Mouse (Mus musculus): ENCODE measurements at regions not wholly inside any gene's neighbourhood (a gene's known extent, or its start where the extent isn't known, plus 50 kb on each side); places are given as distances from the start of the nearest gene placed in this dataset.
"Not testable (repeated sequence)": the region's sequence is repeated elsewhere in the genome, so short reads cannot be mapped to it uniquely, and the experiment has no call there.

GRCm38 (mm10) chr3:118194754-118195153 lies 326.0 kb upstream of the Snx7 start:
- no peak for DNase-seq (ENCODE audit: low read depth)
- TF ChIP-seq POLR2A (IDR thresholded peaks at IDR 0.05; ENCODE audit: borderline replicate concordance, extremely low read depth, insufficient read depth, insufficient read length, poor library complexity, severe bottlenecking) (no peak), CTCF (IDR thresholded peaks at IDR 0.05; ENCODE audit: borderline replicate concordance, extremely low read depth, insufficient read depth, insufficient read length) (no peak)

DNA sequence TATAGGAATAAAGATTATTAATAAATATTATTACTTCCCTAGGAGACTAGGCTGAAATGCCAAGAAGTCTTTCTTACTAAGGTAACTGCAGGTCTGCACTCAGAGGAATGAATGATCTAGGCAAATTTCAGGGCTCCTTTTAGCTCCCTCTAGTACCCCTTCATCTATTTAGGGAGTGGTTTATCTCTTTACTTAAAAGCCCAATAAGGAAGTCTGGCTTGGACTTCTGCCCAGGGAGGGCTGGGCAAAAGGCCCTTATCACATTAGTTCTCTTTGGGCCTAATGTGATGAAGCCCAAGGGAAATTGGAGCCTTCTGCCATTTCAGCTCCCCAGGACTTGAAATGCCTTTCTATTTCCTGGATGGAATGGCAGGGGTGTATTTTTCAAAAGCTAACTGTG lies 320.6 kb upstream of the Snx7 start:
- DNase-seq (ENCODE audit: low read depth): peak; percentile 30
- TF ChIP-seq POLR2A (IDR thresholded peaks at IDR 0.05; ENCODE audit: borderline replicate concordance, extremely low read depth, insufficient read depth, insufficient read length, poor library complexity, severe bottlenecking): no peak
- TF ChIP-seq CTCF (IDR thresholded peaks at IDR 0.05; ENCODE audit: borderline replicate concordance, extremely low read depth, insufficient read depth, insufficient read length): no peak

DNA sequence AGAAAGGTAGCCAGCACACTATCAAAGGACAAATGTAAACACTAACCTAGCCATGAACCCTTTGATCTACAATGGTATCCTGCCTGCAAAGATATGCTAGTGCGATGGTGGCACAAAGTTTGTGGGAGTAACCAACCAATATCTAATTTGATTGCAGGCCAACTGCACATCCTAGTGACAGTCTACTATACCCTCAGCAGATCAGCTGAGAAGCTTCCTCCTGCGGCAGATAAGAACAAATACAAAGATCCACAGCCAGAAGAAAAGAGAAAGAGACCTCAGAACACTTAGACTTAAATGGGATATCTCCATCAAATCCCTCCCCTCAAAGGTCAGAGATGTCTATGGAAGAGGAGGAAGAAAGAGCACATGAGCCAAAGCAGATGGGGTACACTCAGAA lies 308.7 kb upstream of the Snx7 start:
- DNase-seq (ENCODE audit: low read depth): no peak
- TF ChIP-seq POLR2A (IDR thresholded peaks at IDR 0.05; ENCODE audit: borderline replicate concordance, extremely low read depth, insufficient read depth, insufficient read length, poor library complexity, severe bottlenecking) (no peak), CTCF (IDR thresholded peaks at IDR 0.05; ENCODE audit: borderline replicate concordance, extremely low read depth, insufficient read depth, insufficient read length) (no peak)

GRCm38 (mm10) chr3:118162916-118163315 lies 294.2 kb upstream of the Snx7 start:
- DNase-seq (ENCODE audit: low read depth): no peak
- TF ChIP-seq CTCF (IDR thresholded peaks at IDR 0.05; ENCODE audit: borderline replicate concordance, extremely low read depth, insufficient read depth, insufficient read length): no peak
- TF ChIP-seq POLR2A (IDR thresholded peaks at IDR 0.05; ENCODE audit: borderline replicate concordance, extremely low read depth, insufficient read depth, insufficient read length, poor library complexity, severe bottlenecking): no peak

- TF ChIP-seq POLR2A (IDR thresholded peaks at IDR 0.05; ENCODE audit: borderline replicate concordance, extremely low read depth, insufficient read depth, insufficient read length, poor library complexity, severe bottlenecking): no peak
- TF ChIP-seq CTCF (IDR thresholded peaks at IDR 0.05; ENCODE audit: borderline replicate concordance, extremely low read depth, insufficient read depth, insufficient read length): no peak
- DNase-seq (ENCODE audit: low read depth): no peak
These were observed 276.1 kb upstream of the Snx7 start for GRCm38 (mm10) chr3:118144788-118145187.

GRCm38 (mm10) chr3:118141731-118142130 lies 273.0 kb upstream of the Snx7 start:
- peak; percentile 56 for DNase-seq (ENCODE audit: low read depth)
- no peak for TF ChIP-seq CTCF (IDR thresholded peaks at IDR 0.05; ENCODE audit: borderline replicate concordance, extremely low read depth, insufficient read depth, insufficient read length)
- TF ChIP-seq POLR2A (IDR thresholded peaks at IDR 0.05; ENCODE audit: borderline replicate concordance, extremely low read depth, insufficient read depth, insufficient read length, poor library complexity, severe bottlenecking): no peak

DNA sequence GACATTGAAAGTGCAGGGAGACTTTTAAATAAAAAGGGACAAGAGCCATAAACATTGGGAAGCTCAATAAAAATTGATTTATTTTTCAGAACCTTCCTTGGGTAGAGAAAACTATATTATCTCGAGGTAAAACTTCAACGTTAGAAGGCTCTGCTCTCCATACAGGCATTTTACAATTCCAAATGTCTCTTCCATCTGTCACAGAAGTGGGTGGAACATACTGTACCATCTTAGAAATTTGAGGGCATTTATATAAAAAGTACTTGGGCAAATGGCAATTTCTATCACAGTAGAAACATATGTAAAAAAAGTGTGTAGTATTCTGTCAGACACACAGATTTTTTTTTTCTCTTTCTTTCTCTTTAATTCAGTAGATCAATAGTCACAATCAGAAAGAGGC lies 271.4 kb upstream of the Snx7 start:
- no peak for DNase-seq (ENCODE audit: low read depth)
- no peak for TF ChIP-seq CTCF (IDR thresholded peaks at IDR 0.05; ENCODE audit: borderline replicate concordance, extremely low read depth, insufficient read depth, insufficient read length)
- TF ChIP-seq POLR2A (IDR thresholded peaks at IDR 0.05; ENCODE audit: borderline replicate concordance, extremely low read depth, insufficient read depth, insufficient read length, poor library complexity, severe bottlenecking): no peak

GRCm38 (mm10) chr3:118128349-118128748 lies 259.6 kb upstream of the Snx7 start:
- not testable (repeated sequence) for DNase-seq (ENCODE audit: low read depth)

GRCm38 (mm10) chr3:118102635-118103034 lies 233.9 kb upstream of the Snx7 start:
- TF ChIP-seq POLR2A (IDR thresholded peaks at IDR 0.05; ENCODE audit: borderline replicate concordance, extremely low read depth, insufficient read depth, insufficient read length, poor library complexity, severe bottlenecking): no peak
- no peak for TF ChIP-seq CTCF (IDR thresholded peaks at IDR 0.05; ENCODE audit: borderline replicate concordance, extremely low read depth, insufficient read depth, insufficient read length)
- no peak for DNase-seq (ENCODE audit: low read depth)

- TF ChIP-seq POLR2A (IDR thresholded peaks at IDR 0.05; ENCODE audit: borderline replicate concordance, extremely low read depth, insufficient read depth, insufficient read length, poor library complexity, severe bottlenecking) (no peak), CTCF (IDR thresholded peaks at IDR 0.05; ENCODE audit: borderline replicate concordance, extremely low read depth, insufficient read depth, insufficient read length) (no peak)
- DNase-seq (ENCODE audit: low read depth): no peak
These were observed 215.8 kb upstream of the Snx7 start for GRCm38 (mm10) chr3:118084508-118084907.

DNA sequence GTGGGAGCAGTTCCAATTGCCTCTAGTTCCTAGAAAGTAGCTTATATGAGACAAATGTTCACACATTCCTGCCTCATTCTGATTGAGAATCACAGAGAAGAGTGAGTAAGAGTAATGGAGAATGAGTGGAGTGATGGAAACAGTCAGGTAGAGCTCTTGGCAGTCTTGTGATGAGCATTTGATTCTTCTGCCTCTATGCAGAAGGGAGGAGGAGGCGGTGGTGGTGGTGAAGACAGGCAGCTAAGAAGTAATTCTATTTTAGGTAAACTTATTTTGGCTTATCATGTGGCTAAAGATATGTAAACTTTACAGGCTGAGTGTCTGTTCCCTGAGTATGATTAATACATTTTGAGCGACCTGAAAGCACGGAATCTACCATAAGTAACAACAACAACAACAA lies 203.6 kb upstream of the Snx7 start:
- DNase-seq (ENCODE audit: low read depth): no peak
- no peak for TF ChIP-seq POLR2A (IDR thresholded peaks at IDR 0.05; ENCODE audit: borderline replicate concordance, extremely low read depth, insufficient read depth, insufficient read length, poor library complexity, severe bottlenecking)
- no peak for TF ChIP-seq CTCF (IDR thresholded peaks at IDR 0.05; ENCODE audit: borderline replicate concordance, extremely low read depth, insufficient read depth, insufficient read length)

DNA sequence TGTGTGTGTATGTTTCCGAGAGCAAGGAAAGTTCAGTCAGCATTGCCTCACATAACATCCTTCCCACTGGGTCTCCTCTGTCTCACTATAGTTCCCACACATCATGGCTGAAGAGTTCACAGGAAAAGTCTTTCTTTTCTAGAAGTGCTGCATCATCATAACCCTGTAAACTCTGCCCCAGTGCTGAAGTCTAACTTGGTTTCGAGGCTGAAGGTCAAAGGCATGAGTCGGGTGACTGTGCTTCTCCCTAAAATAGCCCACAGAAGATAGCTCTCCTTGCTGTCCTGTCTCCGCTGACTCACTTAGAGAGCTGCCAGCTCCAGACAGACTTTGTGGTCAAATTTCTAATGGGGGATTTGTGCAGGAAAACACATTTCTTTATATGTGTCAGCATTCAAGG lies 201.4 kb upstream of the Snx7 start:
- TF ChIP-seq CTCF (IDR thresholded peaks at IDR 0.05; ENCODE audit: borderline replicate concordance, extremely low read depth, insufficient read depth, insufficient read length): no peak
- no peak for TF ChIP-seq POLR2A (IDR thresholded peaks at IDR 0.05; ENCODE audit: borderline replicate concordance, extremely low read depth, insufficient read depth, insufficient read length, poor library complexity, severe bottlenecking)
- no peak for DNase-seq (ENCODE audit: low read depth)

DNA sequence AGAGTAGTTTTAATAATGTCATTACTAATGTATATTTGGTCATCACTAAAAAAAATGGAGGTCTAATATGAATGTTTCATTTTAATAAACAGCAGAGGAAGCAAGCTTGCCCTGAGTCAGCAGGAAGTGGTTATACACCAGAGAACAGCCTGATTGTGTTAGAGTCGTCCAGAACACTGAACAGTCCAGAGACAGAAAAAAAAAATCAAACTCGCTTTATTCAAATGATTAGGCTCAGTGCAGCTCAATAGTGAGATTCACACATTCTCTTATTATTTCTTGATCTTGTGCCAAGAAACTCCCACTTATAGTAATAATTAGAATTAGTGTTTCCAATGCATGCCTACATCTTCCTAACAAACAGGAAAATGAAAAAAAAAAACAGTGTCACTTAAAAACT lies 194.9 kb upstream of the Snx7 start:
- TF ChIP-seq POLR2A (IDR thresholded peaks at IDR 0.05; ENCODE audit: borderline replicate concordance, extremely low read depth, insufficient read depth, insufficient read length, poor library complexity, severe bottlenecking) (no peak), CTCF (IDR thresholded peaks at IDR 0.05; ENCODE audit: borderline replicate concordance, extremely low read depth, insufficient read depth, insufficient read length) (no peak)
- peak; percentile 65 for DNase-seq (ENCODE audit: low read depth)
